Mouse (Mus musculus) limb, embryonic 14.5 days (tissue): ENCODE results near the gene Rufy1. TPM values are rescaled to one million over a fixed set of nuclear protein-coding genes. Genes with fewer than 3 reads are reported as not detected.

Experiments used
- ATAC-seq: fragments of 200-750 bp; cut with Nextera tagmentation; 2 replicates; pipeline ENCODE4 v1.8.0; 2017; ENCODE audit warnings: low read depth, moderate number of reproducible peaks, moderate TSS enrichment; ENCODE audit not compliant: low FRiP score
- DNase-seq: peaks from one replicate; pipeline ENCODE4 v3.0.0-alpha.2; 2015; ENCODE audit warnings: low spot score
- H3K27ac ChIP-seq: fragments of 300-500 bp; sonication (generic); replicated peaks from 2 replicates; pipeline ENCODE4 v1.5.1; 2014; ENCODE audit warnings: low read depth, mild to moderate bottlenecking, low read length, moderate library complexity, mixed read lengths
- H3K27me3 ChIP-seq: fragments of 300-500 bp; sonication (generic); 2 replicates; pipeline ENCODE4 v1.6.1; 2014; ENCODE audit warnings: low read length, mixed read lengths; ENCODE audit not compliant: control insufficient read depth, insufficient read depth
- H3K36me3 ChIP-seq: fragments of 300-500 bp; sonication (generic); 2 replicates; pipeline ENCODE4 v1.6.1; 2014; ENCODE audit warnings: mild to moderate bottlenecking, low read length, moderate library complexity, mixed read lengths; ENCODE audit not compliant: control insufficient read depth, insufficient read depth
- H3K4me1 ChIP-seq: fragments of 300-500 bp; sonication (generic); 2 replicates; pipeline ENCODE4 v1.6.1; 2014; ENCODE audit warnings: antibody characterized with exemption, low read length, mixed read lengths; ENCODE audit not compliant: control insufficient read depth, insufficient read depth
- H3K4me2 ChIP-seq: fragments of 300-500 bp; sonication (generic); replicated peaks from 2 replicates; pipeline ENCODE4 v1.6.1; 2014; ENCODE audit warnings: low read depth, mild to moderate bottlenecking, low read length, moderate library complexity; ENCODE audit not compliant: severe bottlenecking
- H3K4me3 ChIP-seq: fragments of 300-500 bp; sonication (generic); replicated peaks from 2 replicates; pipeline ENCODE4 v1.5.1; 2014; ENCODE audit warnings: low read length
- H3K9ac ChIP-seq: fragments of 300-500 bp; sonication (generic); 2 replicates; pipeline ENCODE4 v1.6.1; 2014; ENCODE audit warnings: mild to moderate bottlenecking, low read depth, low read length, moderate library complexity; ENCODE audit not compliant: severe bottlenecking
- H3K9me3 ChIP-seq: fragments of 300-500 bp; sonication (generic); 2 replicates; pipeline ENCODE4 v1.6.1; 2016; ENCODE audit warnings: low read length; ENCODE audit not compliant: control insufficient read depth
- POLR2A ChIP-seq: fragments of 200-500 bp; IDR thresholded peaks from 2 replicates; pipeline ENCODE4 v1.8.0; 2012; ENCODE audit warnings: inconsistent platforms, mild to moderate bottlenecking, moderate library complexity, borderline replicate concordance; ENCODE audit not compliant: insufficient read depth, insufficient read length; ENCODE audit errors: extremely low read depth
- WGBS: fragments of 180-500 bp; shearing (Covaris S2); extraction: QIAGEN DNeasy Blood & Tissue Kit; methylation state at CpG from one replicate; pipeline ENCODE4 v1.1.7; 2014; 5-methylcytosine and 5-hydroxymethylcytosine counted together
- polyA plus RNA-seq, 2 experiments: library from polyadenylated mRNA; depleted of rRNA in 1 of 2; stranded (reverse) in 1 of 2; unstranded in 1 of 2; fragments of >200 nt; fragmentation: Nextera tagmentation in 1 of 2; extraction: Ambion mirVana in 1 of 2; gene quantifications; 2 replicates each; pipeline versions ENCODE4 v1.2.1 to v1.2.3; 2012 to 2014

Gene Rufy1
- polyA plus RNA-seq (2012; rRNA removed) = 16.5 and 20.3 TPM in 2 replicates
- 24.9 and 26.9 TPM in 2 replicates for polyA plus RNA-seq (2014; fragmentation: Nextera tagmentation; extraction: Ambion mirVana)

- peak; percentile 85 for ATAC-seq
- H3K36me3 ChIP-seq = no peaks in the 10 kb centered on the region
- under 1% methylated on average over 74 of the region's 90 CpGs for WGBS
- no peaks in the 10 kb centered on the region for H3K9me3 ChIP-seq
- peak; percentile 86 for DNase-seq
- H3K27me3 ChIP-seq = no peaks in the 10 kb centered on the region
- peak within 1 kb of the TSS; percentile 91 for H3K9ac ChIP-seq
- peaks cover 12% of the 10 kb centered on the region for H3K4me1 ChIP-seq
- peak within 1 kb of the TSS; percentile 95 for H3K27ac ChIP-seq
- peak within 1 kb of the TSS; percentile 73 for H3K4me2 ChIP-seq
- peak within 1 kb of the TSS; percentile 80 for H3K4me3 ChIP-seq
- peak; percentile 42; the same call in 1 of the 2 replicates for TF ChIP-seq POLR2A
Measured at GRCm38 (mm10) chr11:50430277-50431133, at the start of gene Rufy1. Rufy1 (minus strand) TSS chr11:50431125.

DNA sequence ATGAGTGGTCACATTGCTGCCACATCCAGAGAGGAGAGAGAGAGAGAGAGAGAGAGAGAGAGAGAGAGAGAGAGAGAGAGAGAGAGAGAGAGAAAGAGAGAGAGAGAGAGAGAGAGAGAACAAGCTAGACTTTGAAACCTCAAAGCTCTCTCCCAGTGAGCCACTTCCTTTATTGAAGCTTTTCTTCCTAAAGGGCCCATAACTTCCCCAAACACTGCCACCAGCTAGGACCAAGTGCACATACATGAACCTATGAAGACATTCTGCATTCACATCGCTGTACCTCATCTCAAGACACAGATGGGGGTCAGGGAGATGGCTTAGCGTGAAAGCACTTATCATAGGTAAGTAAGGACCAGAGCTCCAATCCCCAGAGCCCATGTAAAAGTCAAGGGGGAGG lies 47.1 kb upstream of the Rufy1 start:
- H3K4me1 ChIP-seq = peaks cover 7% of the 10 kb centered on the region; the same call in 1 of the 2 replicates
- no peak for DNase-seq
- no peak for TF ChIP-seq POLR2A
- no peak overlapping the region for H3K4me3 ChIP-seq
- no peak for ATAC-seq
- 89% methylated on average over 2 of the region's 2 CpGs for WGBS
- H3K4me2 ChIP-seq = no peak overlapping the region
- H3K9ac ChIP-seq = no peak overlapping the region
- H3K9me3 ChIP-seq = no peaks in the 10 kb centered on the region
- no peaks in the 10 kb centered on the region for H3K36me3 ChIP-seq
- H3K27me3 ChIP-seq = no peaks in the 10 kb centered on the region
- no peak overlapping the region for H3K27ac ChIP-seq

GRCm38 (mm10) chr11:50477486-50478070 lies 46.7 kb upstream of the Rufy1 start:
- Histone ChIP-seq H3K4me3 (no peak overlapping the region), H3K4me2 (no peak overlapping the region), H3K27me3 (no peaks in the 10 kb centered on the region), H3K9me3 (no peaks in the 10 kb centered on the region), H3K4me1 (peaks cover 7% of the 10 kb centered on the region; the same call in 1 of the 2 replicates), H3K27ac (no peak overlapping the region), H3K9ac (no peak overlapping the region), H3K36me3 (no peaks in the 10 kb centered on the region)
- no peak for DNase-seq
- no peak for TF ChIP-seq POLR2A
- ATAC-seq = no peak
- 75% methylated on average over 11 of the region's 11 CpGs for WGBS

GRCm38 (mm10) chr11:50476971-50477370 lies 46.0 kb upstream of the Rufy1 start:
- Histone ChIP-seq H3K27me3 (no peaks in the 10 kb centered on the region), H3K36me3 (no peaks in the 10 kb centered on the region), H3K9ac (no peak overlapping the region), H3K9me3 (no peaks in the 10 kb centered on the region), H3K4me2 (no peak overlapping the region), H3K4me3 (no peak overlapping the region), H3K4me1 (peaks cover 7% of the 10 kb centered on the region; the same call in 1 of the 2 replicates), H3K27ac (no peak overlapping the region)
- DNase-seq = peak; percentile 28
- no peak for TF ChIP-seq POLR2A
- WGBS = 6% methylated on average over 6 of the region's 6 CpGs
- 0 out of 2 replicates have a peak, but pooled peaks have one; percentile 47 for ATAC-seq

GRCm38 (mm10) chr11:50473933-50474332 lies 43.0 kb upstream of the Rufy1 start:
- Histone ChIP-seq H3K4me1 (peaks cover 7% of the 10 kb centered on the region; the same call in 1 of the 2 replicates), H3K9ac (no peak overlapping the region), H3K4me2 (no peak overlapping the region), H3K27me3 (no peaks in the 10 kb centered on the region), H3K36me3 (no peaks in the 10 kb centered on the region), H3K9me3 (no peaks in the 10 kb centered on the region), H3K27ac (no peak overlapping the region), H3K4me3 (no peak overlapping the region)
- WGBS = 79% methylated on average over 1 of the region's 1 CpGs
- no peak for DNase-seq
- no peak for ATAC-seq
- no peak for TF ChIP-seq POLR2A
